Mouse (Mus musculus): ENCODE results near the gene Ccl28. TPM values are rescaled to one million over a fixed set of nuclear protein-coding genes. Genes with fewer than 3 reads are reported as not detected.
"Not testable (repeated sequence)": the region's sequence is repeated elsewhere in the genome, so short reads cannot be mapped to it uniquely, and the experiment has no call there.

Gene Ccl28
- polyA plus RNA-seq, 1 experiment, result not detected

GRCm38 (mm10) chr13:119649699-119650046 is 26.1 kb downstream of the Ccl28 start:
- H3K27me3 ChIP-seq (ENCODE audit: control insufficient read depth, insufficient read depth, low read length), result no peaks in the 10 kb centered on the region
- TF ChIP-seq CTCF (IDR thresholded peaks at IDR 0.05; ENCODE audit: extremely low read depth, insufficient read depth, insufficient read length, insufficient replicate concordance) (no peak), POLR2A (IDR thresholded peaks at IDR 0.05; ENCODE audit: low read depth, low read length) (no peak)
- WGBS, result 84% methylated on average over 1 of the region's 1 CpGs

DNA sequence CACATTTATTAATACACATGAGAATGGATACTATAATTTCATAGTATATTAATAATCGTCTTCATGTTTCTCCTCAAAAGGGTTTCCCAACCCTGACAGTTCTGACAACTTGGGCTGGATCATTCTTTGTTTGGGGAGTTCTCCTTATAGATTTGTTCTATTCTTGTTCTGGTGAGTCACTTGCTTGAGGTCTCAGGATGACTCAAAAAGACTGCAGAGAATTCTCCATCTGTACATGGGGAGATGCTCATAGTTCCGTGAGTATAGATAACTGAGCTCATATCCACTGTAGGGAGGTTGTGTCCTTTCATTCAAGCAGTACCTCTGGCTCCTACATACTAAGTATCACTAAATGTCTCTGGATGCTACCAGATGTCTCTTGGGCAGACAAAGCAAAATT is 31.1 kb downstream of the Ccl28 start:
- Histone ChIP-seq H3K4me3 (ENCODE audit: extremely low read depth, insufficient read depth, insufficient read length) (no peak overlapping the region), H3K27ac (ENCODE audit: insufficient read depth, low read length) (no peak overlapping the region), H3K27me3 (ENCODE audit: control insufficient read depth, insufficient read depth, low read length) (no peaks in the 10 kb centered on the region), H3K4me1 (ENCODE audit: control insufficient read depth, insufficient read depth, insufficient read length) (no peaks in the 10 kb centered on the region), H3K36me3 (ENCODE audit: control insufficient read depth, insufficient read depth, low read length) (no peaks in the 10 kb centered on the region)
- TF ChIP-seq POLR2A (IDR thresholded peaks at IDR 0.05; ENCODE audit: low read depth, low read length), result no peak
- no peak for TF ChIP-seq CTCF (IDR thresholded peaks at IDR 0.05; ENCODE audit: extremely low read depth, insufficient read depth, insufficient read length, insufficient replicate concordance)
- WGBS, result 94% methylated on average over 2 of the region's 2 CpGs
- no peak for DNase-seq (ENCODE audit: low read depth in 1 of 2, low spot score in 2 of 2)

More at GRCm38 (mm10) chr13:119649699-119650046, 26.1 kb downstream of the Ccl28 start:
- Histone ChIP-seq H3K36me3 (ENCODE audit: control insufficient read depth, insufficient read depth, low read length) (no peaks in the 10 kb centered on the region), H3K4me1 (ENCODE audit: control insufficient read depth, insufficient read depth, insufficient read length) (no peaks in the 10 kb centered on the region), H3K4me3 (ENCODE audit: extremely low read depth, insufficient read depth, insufficient read length) (no peak overlapping the region), H3K27ac (ENCODE audit: insufficient read depth, low read length) (no peak overlapping the region)
- no peak for DNase-seq (ENCODE audit: low read depth in 1 of 2, low spot score in 2 of 2)

DNA sequence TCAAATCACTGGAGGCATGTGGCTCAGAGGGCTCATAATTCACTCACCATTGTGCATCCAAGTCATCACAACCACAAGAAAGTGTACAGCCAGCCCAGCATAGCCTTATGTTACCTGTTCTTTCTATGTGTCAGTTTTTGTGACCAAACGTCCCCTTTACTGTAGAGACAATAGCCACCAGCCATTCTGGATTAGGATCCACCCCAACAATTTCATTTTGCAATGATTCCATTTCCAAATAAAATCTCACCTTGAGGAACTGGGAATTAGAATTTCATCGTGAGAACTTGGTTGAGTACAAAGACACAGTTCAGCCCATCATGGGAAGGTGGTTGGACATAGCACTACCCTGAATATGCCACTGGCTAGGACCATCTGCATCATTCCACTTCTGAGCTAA is 32.6 kb downstream of the Ccl28 start:
- H3K4me3 ChIP-seq (ENCODE audit: extremely low read depth, insufficient read depth, insufficient read length), result no peak overlapping the region
- TF ChIP-seq CTCF (IDR thresholded peaks at IDR 0.05; ENCODE audit: extremely low read depth, insufficient read depth, insufficient read length, insufficient replicate concordance), result no peak
- TF ChIP-seq POLR2A (IDR thresholded peaks at IDR 0.05; ENCODE audit: low read depth, low read length), result no peak
- 78% methylated on average over 2 of the region's 2 CpGs for WGBS
- no peaks in the 10 kb centered on the region for H3K4me1 ChIP-seq (ENCODE audit: control insufficient read depth, insufficient read depth, insufficient read length)
- no peaks in the 10 kb centered on the region for H3K36me3 ChIP-seq (ENCODE audit: control insufficient read depth, insufficient read depth, low read length)
- H3K27ac ChIP-seq (ENCODE audit: insufficient read depth, low read length), result no peak overlapping the region
- H3K27me3 ChIP-seq (ENCODE audit: control insufficient read depth, insufficient read depth, low read length), result no peaks in the 10 kb centered on the region
- DNase-seq (ENCODE audit: low read depth in 1 of 2, low spot score in 2 of 2), result no peak

GRCm38 (mm10) chr13:119656846-119657416 is 33.3 kb downstream of the Ccl28 start:
- no peaks in the 10 kb centered on the region for H3K36me3 ChIP-seq (ENCODE audit: control insufficient read depth, insufficient read depth, low read length)
- H3K27ac ChIP-seq (ENCODE audit: insufficient read depth, low read length), result no peak overlapping the region
- H3K4me1 ChIP-seq (ENCODE audit: control insufficient read depth, insufficient read depth, insufficient read length), result no peaks in the 10 kb centered on the region
- DNase-seq (ENCODE audit: low read depth in 1 of 2, low spot score in 2 of 2), result no peak
- TF ChIP-seq POLR2A (IDR thresholded peaks at IDR 0.05; ENCODE audit: low read depth, low read length) (no peak), CTCF (IDR thresholded peaks at IDR 0.05; ENCODE audit: extremely low read depth, insufficient read depth, insufficient read length, insufficient replicate concordance) (no peak)
- H3K27me3 ChIP-seq (ENCODE audit: control insufficient read depth, insufficient read depth, low read length), result no peaks in the 10 kb centered on the region
- no peak overlapping the region for H3K4me3 ChIP-seq (ENCODE audit: extremely low read depth, insufficient read depth, insufficient read length)
- 70% methylated on average over 6 of the region's 6 CpGs for WGBS

DNA sequence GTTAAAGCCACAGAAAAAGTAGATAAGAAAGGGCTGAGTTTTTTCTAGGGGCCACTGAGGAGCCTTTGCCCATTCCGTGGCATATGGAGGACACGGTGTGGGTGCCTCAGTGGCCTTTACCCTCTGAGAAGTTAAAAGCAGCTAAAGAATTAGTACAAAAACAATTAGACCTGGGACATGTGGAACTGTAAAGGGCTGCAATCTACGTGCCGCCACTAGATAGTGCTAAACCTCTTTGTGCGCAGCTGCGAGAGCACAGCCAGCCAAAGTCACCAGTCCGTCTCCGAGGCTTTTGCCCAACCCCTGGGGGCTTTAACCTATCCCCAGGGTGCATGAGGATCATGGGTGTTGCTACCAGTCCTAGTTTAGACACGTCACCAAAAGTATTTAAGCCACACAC is 37.8 kb downstream of the Ccl28 start:
- not testable (repeated sequence) for H3K27me3 ChIP-seq (ENCODE audit: control insufficient read depth, insufficient read depth, low read length); DNase-seq (ENCODE audit: low read depth in 1 of 2, low spot score in 2 of 2); H3K27ac ChIP-seq (ENCODE audit: insufficient read depth, low read length); H3K4me3 ChIP-seq (ENCODE audit: extremely low read depth, insufficient read depth, insufficient read length); H3K4me1 ChIP-seq (ENCODE audit: control insufficient read depth, insufficient read depth, insufficient read length); H3K36me3 ChIP-seq (ENCODE audit: control insufficient read depth, insufficient read depth, low read length)
- 80% methylated on average over 6 of the region's 9 CpGs for WGBS

- Histone ChIP-seq H3K36me3 (ENCODE audit: control insufficient read depth, insufficient read depth, low read length) (no peaks in the 10 kb centered on the region), H3K4me1 (ENCODE audit: control insufficient read depth, insufficient read depth, insufficient read length) (no peaks in the 10 kb centered on the region), H3K27me3 (ENCODE audit: control insufficient read depth, insufficient read depth, low read length) (no peaks in the 10 kb centered on the region), H3K4me3 (ENCODE audit: extremely low read depth, insufficient read depth, insufficient read length) (no peak overlapping the region), H3K27ac (ENCODE audit: insufficient read depth, low read length) (no peak overlapping the region)
- no peak for TF ChIP-seq POLR2A (IDR thresholded peaks at IDR 0.05; ENCODE audit: low read depth, low read length)
- TF ChIP-seq CTCF (IDR thresholded peaks at IDR 0.05; ENCODE audit: extremely low read depth, insufficient read depth, insufficient read length, insufficient replicate concordance), result no peak
- WGBS, result 86% methylated on average over 8 of the region's 8 CpGs
- no peak for DNase-seq (ENCODE audit: low read depth in 1 of 2, low spot score in 2 of 2)
Observed at GRCm38 (mm10) chr13:119678794-119679193, 55.2 kb downstream of the Ccl28 start.

DNA sequence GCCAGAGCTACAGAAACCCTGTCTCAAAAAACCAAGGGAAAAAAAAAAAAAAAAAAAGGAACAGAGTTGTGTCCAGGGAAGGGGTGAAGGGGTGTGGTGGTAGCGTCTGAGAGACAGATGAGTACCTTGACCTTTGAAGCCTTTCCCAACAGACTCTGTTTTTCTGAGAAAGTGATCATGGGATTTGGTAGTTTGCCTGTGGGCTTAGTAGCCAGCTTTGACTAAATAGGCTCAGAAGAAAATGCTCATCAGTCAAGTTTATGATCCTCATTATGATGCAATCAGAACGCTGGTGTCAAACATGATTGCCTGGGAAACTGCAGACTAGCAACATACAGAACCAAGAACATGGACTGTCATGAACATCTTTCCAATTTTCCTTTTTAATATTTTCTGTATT is 56.1 kb downstream of the Ccl28 start:
- Histone ChIP-seq H3K4me1 (ENCODE audit: control insufficient read depth, insufficient read depth, insufficient read length) (no peaks in the 10 kb centered on the region), H3K27ac (ENCODE audit: insufficient read depth, low read length) (no peak overlapping the region), H3K27me3 (ENCODE audit: control insufficient read depth, insufficient read depth, low read length) (no peaks in the 10 kb centered on the region), H3K4me3 (ENCODE audit: extremely low read depth, insufficient read depth, insufficient read length) (no peak overlapping the region), H3K36me3 (ENCODE audit: control insufficient read depth, insufficient read depth, low read length) (no peaks in the 10 kb centered on the region)
- no peak for TF ChIP-seq POLR2A (IDR thresholded peaks at IDR 0.05; ENCODE audit: low read depth, low read length)
- no peak for TF ChIP-seq CTCF (IDR thresholded peaks at IDR 0.05; ENCODE audit: extremely low read depth, insufficient read depth, insufficient read length, insufficient replicate concordance)
- 94% methylated on average over 2 of the region's 2 CpGs for WGBS
- no peak for DNase-seq (ENCODE audit: low read depth in 1 of 2, low spot score in 2 of 2)

All from spleen, adult 2 months (tissue).